Mouse (Mus musculus) G1E (cell line): ENCODE results near the gene Adamtsl2.

ENCODE experiments used
- CTCF ChIP-seq: IDR thresholded peaks from 2 replicates; pipeline ENCODE4 v1.5.1; 2012; ENCODE audit warnings: low read depth, low read length, inconsistent platforms, mixed read lengths
- GATA1 ChIP-seq: IDR thresholded peaks from 2 replicates; pipeline ENCODE4 v1.6.1; 2012; ENCODE audit warnings: borderline replicate concordance, low read length, inconsistent platforms, mixed read lengths
- GATA2 ChIP-seq: IDR thresholded peaks from 2 replicates; pipeline ENCODE4 v1.6.1; 2012; ENCODE audit warnings: low read depth, low read length, inconsistent platforms, borderline replicate concordance
- POLR2AphosphoS5 ChIP-seq: IDR thresholded peaks from 2 replicates; pipeline ENCODE4 v1.6.1; 2012; ENCODE audit warnings: low read depth, low read length, inconsistent platforms; ENCODE audit not compliant: insufficient replicate concordance

DNA sequence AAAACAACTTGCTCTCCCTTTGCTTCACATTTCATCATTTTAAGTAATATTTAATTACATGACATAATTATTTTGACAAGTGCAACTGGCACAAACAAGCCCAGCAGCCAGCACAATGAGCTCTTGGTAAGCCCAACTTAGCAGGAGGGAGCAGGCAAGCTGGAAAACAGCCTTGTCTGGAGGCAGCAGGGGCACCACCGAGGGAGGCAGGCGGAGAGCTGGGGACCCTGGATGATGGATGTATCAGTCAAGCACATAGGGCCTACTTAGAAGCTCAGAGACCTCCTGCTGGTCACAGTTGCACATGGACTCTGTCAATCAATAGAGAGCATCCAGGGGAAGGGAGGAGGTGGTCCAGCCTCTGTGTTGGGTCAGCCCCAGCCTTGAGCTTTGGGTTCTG, 11.2 kb upstream of the Adamtsl2 start:
- TF ChIP-seq CTCF (no peak), GATA2 (no peak), GATA1 (no peak), POLR2AphosphoS5 (no peak)
